ENCODE assay signal across 8 mouse cellular contexts in the genomic region with DNA sequence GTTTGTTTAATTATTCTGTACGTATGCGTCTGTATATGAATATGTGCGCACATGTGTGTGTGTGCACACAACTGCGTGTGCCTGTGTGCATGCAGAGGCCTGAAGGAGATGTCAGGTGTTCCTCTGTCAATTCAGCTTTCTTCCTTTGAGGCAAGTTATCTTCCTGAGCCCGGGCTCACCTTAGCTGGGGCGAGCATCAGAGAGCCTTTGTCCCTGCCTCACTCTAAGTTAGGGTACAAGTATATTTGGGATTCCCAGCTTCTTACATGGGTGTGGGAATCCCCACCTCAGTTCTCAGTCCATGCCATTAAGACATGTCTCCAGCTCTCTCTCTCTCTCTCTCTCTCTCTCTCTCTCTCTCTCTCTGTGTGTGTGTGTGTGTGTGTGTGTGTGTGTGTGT. TPM values are rescaled to one million over a fixed set of nuclear protein-coding genes. Genes with fewer than 3 reads are reported as not detected.
DNase-seq lines count a peak whose midpoint lies in the region; ATAC-seq and TF ChIP-seq lines count a peak whose summit lies in the region.

No protein-coding gene starts in this region.

- H3K27ac ChIP-seq in liver, adult 2 months (replicated peaks; ENCODE audit: insufficient read depth, low read depth, low read length) = peak overlapping the region; percentile 8; the same call in 1 of the 2 replicates
- H3K27ac ChIP-seq in forebrain, embryonic 11.5 days (ENCODE audit: low read depth, low read length) = peak overlapping the region; percentile 87
- H3K27ac ChIP-seq in limb, embryonic 14.5 days (replicated peaks; ENCODE audit: low read depth, low read length) = peak overlapping the region; percentile 84
- peak overlapping the region; percentile 83 for H3K27ac ChIP-seq in neural tube, embryonic 15.5 days (replicated peaks)

- H3K36me3 ChIP-seq in liver, adult 2 months (ENCODE audit: control insufficient read depth, insufficient read depth, low read length) = no peaks in the 10 kb centered on the region
- no peaks in the 10 kb centered on the region for H3K36me3 ChIP-seq in forebrain, embryonic 11.5 days (ENCODE audit: control insufficient read depth, insufficient read depth, low read length)
- no peaks in the 10 kb centered on the region for H3K36me3 ChIP-seq in limb, embryonic 14.5 days (ENCODE audit: control insufficient read depth, insufficient read depth, low read length)
- no peaks in the 10 kb centered on the region for H3K36me3 ChIP-seq in neural tube, embryonic 15.5 days

- H3K79me2 ChIP-seq in liver, adult 2 months (ENCODE audit: control insufficient read depth, insufficient read depth, low read length) = no peaks in the 10 kb centered on the region

- H3K4me1 ChIP-seq in liver, adult 2 months (ENCODE audit: control insufficient read depth, insufficient read depth, low read length) = peaks cover 19% of the 10 kb centered on the region
- peaks cover 10% of the 10 kb centered on the region for H3K4me1 ChIP-seq in forebrain, embryonic 11.5 days (replicated peaks; ENCODE audit: control insufficient read depth, insufficient read depth, low read length)
- H3K4me1 ChIP-seq in limb, embryonic 14.5 days (ENCODE audit: control insufficient read depth, insufficient read depth, low read length) = peaks cover 25% of the 10 kb centered on the region
- peaks cover 30% of the 10 kb centered on the region for H3K4me1 ChIP-seq in neural tube, embryonic 15.5 days

- H3K9ac ChIP-seq in liver, adult 2 months (ENCODE audit: low read depth, low read length) = no peak overlapping the region
- peak overlapping the region; percentile 35; the same call in 1 of the 2 replicates for H3K9ac ChIP-seq in forebrain, embryonic 11.5 days (ENCODE audit: low read length)
- peak overlapping the region; percentile 43; the same call in 1 of the 2 replicates for H3K9ac ChIP-seq in limb, embryonic 14.5 days (ENCODE audit: low read depth, low read length, severe bottlenecking)
- H3K9ac ChIP-seq in neural tube, embryonic 15.5 days (replicated peaks) = 0 out of 2 replicates have a peak overlapping the region, but pooled peaks have one; percentile 20

- no peak for DNase-seq in liver, adult 2 months (ENCODE audit: extremely low read depth, low read depth, low spot score)
- DNase-seq in liver = no peak
- no peak for DNase-seq in forebrain, embryonic 11.5 days (ENCODE audit: low spot score)
- DNase-seq in limb, embryonic 14.5 days (ENCODE audit: low spot score) = no peak
- no peak for DNase-seq in gastrocnemius, postnatal 10 days
- DNase-seq in layer of hippocampus, adult 11-12 months (ENCODE audit: low spot score) = no peak
- no peak for DNase-seq in yolk sac, embryonic 10.5 days (ENCODE audit: low spot score)

- 41% methylated on average over 6 of the region's 6 CpGs for WGBS in liver, adult 2 months
- 4% methylated on average over 6 of the region's 6 CpGs for WGBS in forebrain, embryonic 11.5 days
- 4% methylated on average over 6 of the region's 6 CpGs for WGBS in limb, embryonic 14.5 days
- WGBS in neural tube, embryonic 15.5 days = 9% methylated on average over 6 of the region's 6 CpGs

- no peaks in the 10 kb centered on the region for H3K9me3 ChIP-seq in forebrain, embryonic 11.5 days (ENCODE audit: control insufficient read depth, low read length)
- no peaks in the 10 kb centered on the region for H3K9me3 ChIP-seq in limb, embryonic 14.5 days (ENCODE audit: control insufficient read depth, low read length)
- no peaks in the 10 kb centered on the region for H3K9me3 ChIP-seq in neural tube, embryonic 15.5 days (replicated peaks)

- no peak; the same call in none of the 2 replicates for ATAC-seq in forebrain, embryonic 11.5 days (replicated peaks; ENCODE audit: low FRiP score)
- ATAC-seq in limb, embryonic 14.5 days (ENCODE audit: low FRiP score, low read depth) = no peak
- no peak for ATAC-seq in neural tube, embryonic 15.5 days (ENCODE audit: low FRiP score)

- H3K4me3 ChIP-seq in liver, adult 2 months (ENCODE audit: insufficient read depth, low read depth, low read length) = no peak overlapping the region
- peak overlapping the region; percentile 6; the same call in 1 of the 2 replicates for H3K4me3 ChIP-seq in forebrain, embryonic 11.5 days (ENCODE audit: low read depth, low read length)
- H3K4me3 ChIP-seq in limb, embryonic 14.5 days (replicated peaks; ENCODE audit: low read length) = peak overlapping the region; percentile 17
- peak overlapping the region; percentile 25 for H3K4me3 ChIP-seq in neural tube, embryonic 15.5 days (replicated peaks)

- no peak for TF ChIP-seq CTCF in liver, adult 2 months (IDR thresholded peaks at IDR 0.05; ENCODE audit: low read depth, low read length)

- H3K4me2 ChIP-seq in forebrain, embryonic 11.5 days (ENCODE audit: low read depth, low read length, severe bottlenecking) = peak overlapping the region; percentile 51
- peak overlapping the region; percentile 46 for H3K4me2 ChIP-seq in limb, embryonic 14.5 days (replicated peaks; ENCODE audit: low read depth, low read length, severe bottlenecking)
- H3K4me2 ChIP-seq in neural tube, embryonic 15.5 days = peak overlapping the region; percentile 56

- no peak for TF ChIP-seq POLR2A in liver, adult 2 months (IDR thresholded peaks at IDR 0.05; ENCODE audit: extremely low read depth, insufficient read depth, low read length)
- TF ChIP-seq POLR2A in limb, embryonic 14.5 days (IDR thresholded peaks at IDR 0.05; ENCODE audit: borderline replicate concordance, extremely low read depth, insufficient read depth, insufficient read length) = no peak

- H3K27me3 ChIP-seq in liver, adult 2 months (ENCODE audit: control insufficient read depth, insufficient read depth, low read length) = no peaks in the 10 kb centered on the region
- no peaks in the 10 kb centered on the region for H3K27me3 ChIP-seq in forebrain, embryonic 11.5 days (ENCODE audit: control insufficient read depth, insufficient read depth, low read length)
- H3K27me3 ChIP-seq in limb, embryonic 14.5 days (ENCODE audit: control insufficient read depth, insufficient read depth, low read length) = no peaks in the 10 kb centered on the region
- H3K27me3 ChIP-seq in neural tube, embryonic 15.5 days (replicated peaks) = no peaks in the 10 kb centered on the region

RNA-seq across cellular contexts. Expression of a gene that starts 56.2 kb away (rescaled TPM):
- total RNA-seq in liver, adult 2 months (2014; rRNA removed) = not detected in 2 replicates
- polyA plus RNA-seq in liver, adult 2 months (2012; rRNA removed) = not detected in 2 replicates
- polyA plus RNA-seq in forebrain, embryonic 11.5 days (2014; fragmentation: Nextera tagmentation; extraction: Ambion mirVana) = 0.33 and 0.43 TPM in 2 replicates
- 0.11 and 0.24 TPM in 2 replicates for polyA plus RNA-seq in limb, embryonic 14.5 days (2012; rRNA removed)
- polyA plus RNA-seq in limb, embryonic 14.5 days (2014; fragmentation: Nextera tagmentation; extraction: Ambion mirVana) = 0.08 TPM in 1 of 2 replicates, not detected in the other
- 12.2 and 18.7 TPM in 2 replicates for polyA plus RNA-seq in neural tube, embryonic 15.5 days (2015; fragmentation: Nextera tagmentation; extraction: Ambion mirVana)
- total RNA-seq in gastrocnemius, postnatal 10 days (2021) = under 1 TPM in 1 of 2 experiments, not detected in 1; 0.09 TPM

Comparison
In these comparisons a context has a peak if more than half of its experiments do, and no peak if none do; other contexts are left out.
1. H3K27ac ChIP-seq: peak in every context shown above with its lines; median percentile 87 in forebrain, embryonic 11.5 days; 84 in limb, embryonic 14.5 days; 83 in neural tube, embryonic 15.5 days; 8 in liver, adult 2 months.